10 mouse cellular contexts compared by ENCODE assay signal in genomic region chr10:22166025-22166424, GRCm38 (mm10). TPM values are rescaled to one million over a fixed set of nuclear protein-coding genes. Genes with fewer than 3 reads are reported as not detected.
DNase-seq lines count a peak whose midpoint lies in the region; ATAC-seq and TF ChIP-seq lines count a peak whose summit lies in the region.
"Not testable (repeated sequence)": the region's sequence is repeated elsewhere in the genome, so short reads cannot be mapped to it uniquely, and the experiment has no call there.
"Had no signal": no experiment of that assay in that cellular context is flagged by ENCODE, and none has a peak within 500 bp of the region (broad histone marks: within the 10 kb centered on the region; RNA-seq: fewer than 3 reads in every experiment).

No protein-coding gene starts in this region.

- not testable (repeated sequence) for H3ac ChIP-seq in myocyte (ENCODE audit: control insufficient read depth, insufficient read length)

- not testable (repeated sequence) for H3K27me3 ChIP-seq in myocyte (ENCODE audit: control insufficient read depth, insufficient read depth, insufficient read length)

- H3K4me3 ChIP-seq in bone marrow macrophage, adult 2 months (ENCODE audit: insufficient read depth, low read length); macrophage (ENCODE audit: inconsistent target); myocyte: not testable (repeated sequence)

- not testable (repeated sequence) for H3K4me2 ChIP-seq in myocyte (ENCODE audit: low read depth)

- not testable (repeated sequence) for H3K79me2 ChIP-seq in macrophage (ENCODE audit: inconsistent target); myocyte (ENCODE audit: control insufficient read depth, insufficient read depth)

- not testable (repeated sequence) for H3K36me3 ChIP-seq in macrophage (ENCODE audit: inconsistent target); myocyte (ENCODE audit: control insufficient read depth, insufficient read depth)

- H3K4me1 ChIP-seq in bone marrow macrophage, adult 2 months (ENCODE audit: control insufficient read depth, insufficient read depth, low read length), result peaks cover 19% of the 10 kb centered on the region

- TF ChIP-seq CTCF in bone marrow macrophage, adult 2 months (IDR thresholded peaks at IDR 0.05; ENCODE audit: low read depth, low read length), result not testable (repeated sequence)

- DNase-seq in 416B (ENCODE audit: low read depth), result peak; percentile 39

- WGBS in macrophage (ENCODE audit: missing documents), result 21% methylated on average over 2 of the region's 2 CpGs

- not testable (repeated sequence) for TF ChIP-seq POLR2A in bone marrow macrophage, adult 2 months (IDR thresholded peaks at IDR 0.05; ENCODE audit: borderline replicate concordance, low read depth, low read length); myocyte (IDR thresholded peaks at IDR 0.05; ENCODE audit: insufficient read length, low read depth)

- H3K27ac ChIP-seq in bone marrow macrophage, adult 2 months (ENCODE audit: insufficient read depth, low read depth, low read length), result peak overlapping the region; percentile 67
- H3K27ac ChIP-seq in macrophage, result peak overlapping the region; percentile 53

- peak; percentile 75 for ATAC-seq in granulocyte monocyte progenitor cell, adult 5-6 weeks (replicated peaks; ENCODE audit: poor library complexity, severe bottlenecking)
- peak; percentile 24 to 44; a peak in 1 of 4 replicates for ATAC-seq in hematopoietic stem cell, adult 5-6 weeks (replicated peaks in 1 of 2; ENCODE audit: insufficient read depth in 1 of 2, low FRiP score in 2 of 2, low TSS enrichment in 1 of 2, low read depth in 1 of 2, poor library complexity in 2 of 2, severe bottlenecking in 2 of 2)
- peak; percentile 73 for ATAC-seq in megakaryocyte progenitor cell, adult 5-6 weeks (replicated peaks; ENCODE audit: poor library complexity)

TF ChIP-seq in myocyte, 11 proteins besides CTCF, POLR2A, EP300 and RAD21:
- TF ChIP-seq CEBPB (IDR thresholded peaks at IDR 0.05; ENCODE audit: insufficient read depth, poor library complexity, severe bottlenecking), result peak; percentile 49; the same call in 1 of the 2 replicates
TF ChIP-seq in myocyte: peak in this region for 1; not testable (repeated sequence) for 10.

RNA-seq across cellular contexts. Expression of gene H60b, which starts 7.6 kb away (rescaled TPM):
- not detected in 2 replicates for polyA plus RNA-seq in bone marrow macrophage, adult 2 months (2012; ENCODE audit: insufficient read depth, insufficient read length, missing spikeins)
- total RNA-seq in granulocyte monocyte progenitor cell, adult 5-6 weeks (2014; fragmentation: Nextera tagmentation), result not detected in 2 replicates
- not detected in 2 replicates for total RNA-seq in granulocyte monocyte progenitor cell, adult 5-6 weeks (2017)
- total RNA-seq in hematopoietic stem cell, adult 5-6 weeks (2017), result not detected in 2 replicates
- total RNA-seq in macrophage (2018; cell fraction: chromatin; rRNA removed), result 1 to 10 TPM in 11 of 26 experiments, under 1 TPM in 1, not detected in 14; 0.98 to 8.9 (median 1.5) TPM
- 1 to 10 TPM in 16 of 26 experiments, under 1 TPM in 10; 0.31 to 5.7 (median 1.4) TPM for total RNA-seq in macrophage (2018; cell fraction: cytosol; rRNA removed)
- total RNA-seq in macrophage (2018; cell fraction: nucleus; rRNA removed), result 1 to 10 TPM in 15 of 26 experiments, under 1 TPM in 1, not detected in 10; 0.59 to 9.4 (median 1.6) TPM
- polyA plus RNA-seq in macrophage (2018), result 1.5 to 5.4 TPM (median 2.8 TPM) in 3 replicates
- total RNA-seq in megakaryocyte progenitor cell, adult 5-6 weeks (2015), result not detected in 2 replicates
- not detected in 2 replicates for total RNA-seq in megakaryocyte progenitor cell, adult 5-6 weeks (2017)
- 0.24 TPM for polyA plus RNA-seq in myocyte (2012; fragmentation: generic; extraction: Trizol)
- total RNA-seq: MEL had no signal

RNA-seq across cellular contexts. Expression of gene Raet1e, which starts 7.7 kb away (rescaled TPM):
- 6.0 and 6.3 TPM in 2 replicates for polyA plus RNA-seq in bone marrow macrophage, adult 2 months (2012; ENCODE audit: insufficient read depth, insufficient read length, missing spikeins)
- 0.97 TPM in 1 of 2 replicates, not detected in the other for total RNA-seq in granulocyte monocyte progenitor cell, adult 5-6 weeks (2014; fragmentation: Nextera tagmentation)
- 0.65 and 1.5 TPM in 2 replicates for total RNA-seq in granulocyte monocyte progenitor cell, adult 5-6 weeks (2017)
- total RNA-seq in hematopoietic stem cell, adult 5-6 weeks (2017), result not detected in 2 replicates
- 10 to 100 TPM in 4 of 26 experiments, 1 to 10 TPM in 17, under 1 TPM in 3, not detected in 2; 0.59 to 18.6 (median 2.8) TPM for total RNA-seq in macrophage (2018; cell fraction: chromatin; rRNA removed)
- total RNA-seq in macrophage (2018; cell fraction: cytosol; rRNA removed), result 1 to 10 TPM in 23 of 26 experiments, under 1 TPM in 3; 0.65 to 9.3 (median 4.0) TPM
- total RNA-seq in macrophage (2018; cell fraction: nucleus; rRNA removed), result 10 to 100 TPM in 3 of 26 experiments, 1 to 10 TPM in 18, under 1 TPM in 3, not detected in 2; 0.55 to 15.5 (median 2.7) TPM
- polyA plus RNA-seq in macrophage (2018) (1.4 to 10.1 TPM (median 6.3 TPM) in 3 replicates), myocyte (2012; fragmentation: generic; extraction: Trizol) (22.0 TPM)
- 0.83 TPM in 1 of 2 replicates, not detected in the other for total RNA-seq in megakaryocyte progenitor cell, adult 5-6 weeks (2015)
- 0.37 and 0.71 TPM in 2 replicates for total RNA-seq in megakaryocyte progenitor cell, adult 5-6 weeks (2017)
- total RNA-seq: forebrain, postnatal 0 days; MEL had no signal

RNA-seq across cellular contexts. Expression of gene E030030I06Rik, which starts 17.0 kb away (rescaled TPM):
- 4.0 and 7.5 TPM in 2 replicates for polyA plus RNA-seq in bone marrow macrophage, adult 2 months (2012; ENCODE audit: insufficient read depth, insufficient read length, missing spikeins)
- total RNA-seq in granulocyte monocyte progenitor cell, adult 5-6 weeks (2014; fragmentation: Nextera tagmentation), result 3.1 and 16.4 TPM in 2 replicates
- total RNA-seq in granulocyte monocyte progenitor cell, adult 5-6 weeks (2017), result 2.9 and 3.1 TPM in 2 replicates
- 1.7 and 5.8 TPM in 2 replicates for total RNA-seq in hematopoietic stem cell, adult 5-6 weeks (2017)
- total RNA-seq in macrophage (2018; cell fraction: chromatin; rRNA removed), result 10 to 100 TPM in 22 of 26 experiments, 1 to 10 TPM in 4; 8.1 to 93.9 (median 28.3) TPM
- total RNA-seq in macrophage (2018; cell fraction: cytosol; rRNA removed), result 1 to 10 TPM; 2.6 to 8.3 (median 5.3) TPM
- total RNA-seq in macrophage (2018; cell fraction: nucleus; rRNA removed), result 10 to 100 TPM; 13.2 to 60.6 (median 29.3) TPM
- polyA plus RNA-seq in macrophage (2018), result 0.90 to 4.5 TPM (median 3.3 TPM) in 3 replicates
- total RNA-seq in megakaryocyte progenitor cell, adult 5-6 weeks (2015), result 2.1 and 3.4 TPM in 2 replicates
- total RNA-seq in megakaryocyte progenitor cell, adult 5-6 weeks (2017), result 4.5 and 32.2 TPM in 2 replicates
- 5.8 TPM for polyA plus RNA-seq in myocyte (2012; fragmentation: generic; extraction: Trizol)
- total RNA-seq: ES-E14; forebrain, postnatal 0 days had no signal
